ENCODE assay signal across 13 mouse cellular contexts in genomic region chr1:62752055-62752454, GRCm38 (mm10). TPM values are rescaled to one million over a fixed set of nuclear protein-coding genes. Genes with fewer than 3 reads are reported as not detected.
DNase-seq lines count a peak whose midpoint lies in the region; ATAC-seq and TF ChIP-seq lines count a peak whose summit lies in the region.
"Had no signal": no experiment of that assay in that cellular context is flagged by ENCODE, and none has a peak within 500 bp of the region (broad histone marks: within the 10 kb centered on the region; RNA-seq: fewer than 3 reads in every experiment).

No protein-coding gene starts in this region.

- ATAC-seq in limb, embryonic 12.5 days (ENCODE audit: insufficient number of reproducible peaks, insufficient read depth, low FRiP score, low TSS enrichment, low read depth): no peak
- no peak for ATAC-seq in embryonic facial prominence, embryonic 14.5 days (ENCODE audit: low read depth)
- no peak for ATAC-seq in midbrain, embryonic 15.5 days (replicated peaks)
- ATAC-seq: intestine, postnatal 0 days had no signal

- WGBS in limb, embryonic 12.5 days: 83% methylated on average over 8 of the region's 8 CpGs
- WGBS in limb, embryonic 10.5 days: 92% methylated on average over 8 of the region's 8 CpGs
- WGBS in embryonic facial prominence, embryonic 14.5 days: 57% methylated on average over 8 of the region's 8 CpGs
- WGBS in midbrain, embryonic 15.5 days: 51% methylated on average over 8 of the region's 8 CpGs

- H3K27ac ChIP-seq in gastrocnemius, adult 2 months: peak overlapping the region; percentile 48; the same call in 1 of the 2 replicates
- H3K27ac ChIP-seq in limb, embryonic 12.5 days: 0 out of 2 replicates have a peak overlapping the region, but pooled peaks have one; percentile 23
- H3K27ac ChIP-seq in limb, embryonic 10.5 days: no peak overlapping the region
- H3K27ac ChIP-seq in embryonic facial prominence, embryonic 14.5 days (replicated peaks; ENCODE audit: low read depth, low read length): peak overlapping the region; percentile 31
- peak overlapping the region; percentile 37; the same call in 1 of the 2 replicates for H3K27ac ChIP-seq in midbrain, embryonic 15.5 days

- DNase-seq in gastrocnemius, adult 2 months: no peak
- no peak for DNase-seq in gastrocnemius, postnatal 4 days (ENCODE audit: low spot score in 2 of 2)
- DNase-seq in limb, embryonic 10.5 days (ENCODE audit: low spot score): no peak
- peak; percentile 78 for DNase-seq in embryonic facial prominence, embryonic 14.5 days (ENCODE audit: low spot score)
- DNase-seq in spleen, adult 12 weeks (ENCODE audit: low spot score): no peak
- no peak for DNase-seq in frontal cortex, postnatal 14 days (ENCODE audit: low spot score in 2 of 2)
- DNase-seq: B cell, adult 2 months; cerebellum, adult 9-10 months; thymus, adult 18-20 months had no signal

- H3K9me3 ChIP-seq in limb, embryonic 12.5 days: no peaks in the 10 kb centered on the region
- no peaks in the 10 kb centered on the region for H3K9me3 ChIP-seq in limb, embryonic 10.5 days (replicated peaks)
- H3K9me3 ChIP-seq in embryonic facial prominence, embryonic 14.5 days (ENCODE audit: control insufficient read depth, low read length): no peaks in the 10 kb centered on the region
- no peaks in the 10 kb centered on the region for H3K9me3 ChIP-seq in midbrain, embryonic 15.5 days

- intact Hi-C loops in gastrocnemius, adult 2 months (cut with DNase I): no loop called here

- H3K4me3 ChIP-seq in gastrocnemius, adult 2 months: no peak overlapping the region
- H3K4me3 ChIP-seq in limb, embryonic 12.5 days (replicated peaks): no peak overlapping the region
- H3K4me3 ChIP-seq in limb, embryonic 10.5 days: no peak overlapping the region
- no peak overlapping the region for H3K4me3 ChIP-seq in embryonic facial prominence, embryonic 14.5 days (ENCODE audit: low read depth, low read length)
- no peak overlapping the region for H3K4me3 ChIP-seq in midbrain, embryonic 15.5 days

- H3K36me3 ChIP-seq in limb, embryonic 12.5 days: peaks cover 73% of the 10 kb centered on the region
- H3K36me3 ChIP-seq in limb, embryonic 10.5 days: peaks cover 84% of the 10 kb centered on the region
- peaks cover 45% of the 10 kb centered on the region for H3K36me3 ChIP-seq in embryonic facial prominence, embryonic 14.5 days (ENCODE audit: control insufficient read depth, insufficient read depth, low read length)
- no peaks in the 10 kb centered on the region for H3K36me3 ChIP-seq in midbrain, embryonic 15.5 days (replicated peaks)

- no peaks in the 10 kb centered on the region for H3K27me3 ChIP-seq in limb, embryonic 12.5 days
- H3K27me3 ChIP-seq in limb, embryonic 10.5 days (ENCODE audit: low read depth, poor library complexity, severe bottlenecking): no peaks in the 10 kb centered on the region
- no peaks in the 10 kb centered on the region for H3K27me3 ChIP-seq in embryonic facial prominence, embryonic 14.5 days (replicated peaks; ENCODE audit: control insufficient read depth, insufficient read depth, low read length)
- peaks cover 14% of the 10 kb centered on the region for H3K27me3 ChIP-seq in midbrain, embryonic 15.5 days (replicated peaks)

- TF ChIP-seq CTCF in gastrocnemius, adult 2 months (IDR thresholded peaks at IDR 0.05): no peak

- peaks cover 20% of the 10 kb centered on the region for H3K4me1 ChIP-seq in limb, embryonic 12.5 days (replicated peaks)
- peaks cover 30% of the 10 kb centered on the region for H3K4me1 ChIP-seq in limb, embryonic 10.5 days
- H3K4me1 ChIP-seq in embryonic facial prominence, embryonic 14.5 days (ENCODE audit: control insufficient read depth, insufficient read depth, low read length): peaks cover 23% of the 10 kb centered on the region
- H3K4me1 ChIP-seq in midbrain, embryonic 15.5 days: peaks cover 50% of the 10 kb centered on the region

- no peak overlapping the region for H3K4me2 ChIP-seq in limb, embryonic 12.5 days
- H3K4me2 ChIP-seq in embryonic facial prominence, embryonic 14.5 days (ENCODE audit: low read depth, low read length): 0 out of 2 replicates have a peak overlapping the region, but pooled peaks have one; percentile 1
- H3K4me2 ChIP-seq in midbrain, embryonic 15.5 days: no peak overlapping the region

- no peak overlapping the region for H3K9ac ChIP-seq in limb, embryonic 12.5 days (replicated peaks)
- H3K9ac ChIP-seq in embryonic facial prominence, embryonic 14.5 days (ENCODE audit: low read depth, low read length): no peak overlapping the region
- no peak overlapping the region for H3K9ac ChIP-seq in midbrain, embryonic 15.5 days
- H3K9ac ChIP-seq: lung, embryonic 14.5 days had no signal

RNA-seq across cellular contexts. Expression of gene Nrp2, which starts 49.0 kb away (rescaled TPM):
- total RNA-seq in gastrocnemius, adult 2 months (2021): 1 to 10 TPM; 2.9 to 6.8 TPM
- total RNA-seq in gastrocnemius, postnatal 4 days (2021): 10 to 100 TPM; 23.2 to 24.0 TPM
- polyA plus RNA-seq in limb, embryonic 12.5 days (2016; fragmentation: Nextera tagmentation; extraction: Ambion mirVana): 70.7 and 86.2 TPM in 2 replicates
- polyA plus RNA-seq in limb, embryonic 10.5 days (2016; fragmentation: Nextera tagmentation; extraction: Ambion mirVana): 31.7 and 54.7 TPM in 2 replicates
- polyA plus RNA-seq in embryonic facial prominence, embryonic 14.5 days (2014; fragmentation: Nextera tagmentation; extraction: Ambion mirVana): 41.6 and 42.1 TPM in 2 replicates
- polyA plus RNA-seq in midbrain, embryonic 15.5 days (2015; fragmentation: Nextera tagmentation; extraction: Ambion mirVana): 24.0 and 25.5 TPM in 2 replicates
